Mouse (Mus musculus) brown adipose tissue, adult 24 weeks (tissue): ENCODE data around the gene Taar7f. TPM values are rescaled to one million over a fixed set of nuclear protein-coding genes. Genes with fewer than 3 reads are reported as not detected.
"Not testable (repeated sequence)": the region's sequence is repeated elsewhere in the genome, so short reads cannot be mapped to it uniquely, and the experiment has no call there.

Experiments
- H3K27ac ChIP-seq: fragments of 200-500 bp; replicated peaks from 2 replicates; pipeline ENCODE4 v1.5.1; 2012; ENCODE audit warnings: low read depth, mild to moderate bottlenecking, low read length
- H3K4me1 ChIP-seq: fragments of 200-500 bp; 2 replicates; pipeline ENCODE4 v1.6.1; 2012; ENCODE audit warnings: low read length, mixed read lengths; ENCODE audit not compliant: control insufficient read depth, insufficient read depth, insufficient read length
- H3K4me3 ChIP-seq: fragments of 200-500 bp; 2 replicates; pipeline ENCODE4 v1.5.1; 2012; ENCODE audit warnings: low read depth, mild to moderate bottlenecking, low read length, moderate library complexity; ENCODE audit not compliant: insufficient read depth
- polyA plus RNA-seq: library from polyadenylated mRNA; stranded (reverse); fragments of >200 nt; gene quantifications from 2 replicates; pipeline ENCODE4 v1.2.4, GENCODE M21; 2012; ENCODE audit not compliant: missing spikeins, insufficient read depth, insufficient read length

Taar7f gene
- polyA plus RNA-seq, 1 experiment: not detected

DNA sequence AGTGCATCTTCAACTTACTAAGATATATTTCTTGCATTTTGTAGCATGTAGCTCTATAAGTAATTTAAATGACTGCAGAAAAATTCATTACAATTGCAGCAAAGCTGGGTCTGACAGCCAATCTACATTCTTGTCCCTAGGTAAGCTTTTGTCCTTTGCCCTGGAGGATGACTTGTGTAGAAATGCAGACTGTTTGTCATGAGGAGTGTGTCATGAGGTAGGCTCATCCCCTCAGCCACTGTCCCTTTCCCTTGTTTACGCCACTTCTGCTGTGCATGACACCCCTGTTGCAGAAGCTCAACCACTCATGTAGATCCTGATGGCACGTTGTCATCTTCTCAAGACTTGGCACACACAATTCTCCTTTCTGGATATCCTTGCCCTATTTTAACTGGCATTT is 37.9 kb downstream of the Taar7f start:
- H3K27ac ChIP-seq: no peak overlapping the region
- H3K4me3 ChIP-seq: no peak overlapping the region

DNA sequence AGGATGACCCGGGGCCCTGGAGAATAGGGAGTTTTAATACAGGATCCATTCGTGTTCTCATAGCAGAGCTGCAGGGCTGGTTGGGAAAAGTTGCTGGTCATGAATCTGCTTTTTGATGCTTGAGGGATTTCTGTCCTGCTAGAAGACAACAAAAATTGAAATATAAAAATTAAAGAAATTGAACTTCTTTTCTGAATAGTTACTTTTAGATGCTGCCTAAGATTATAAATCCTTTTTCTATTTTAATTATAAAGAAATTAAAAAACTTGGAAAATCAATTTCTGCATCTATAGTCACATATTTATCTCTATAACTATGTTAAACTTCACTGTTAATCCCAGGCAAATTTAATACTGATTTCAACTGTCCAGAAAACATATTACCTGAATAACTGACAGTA is 42.9 kb downstream of the Taar7f start, which contains the start of gene Taar8b:
Gene Taar8b (minus strand): TSS at position 101 of the 400 bp plus-strand sequence.
- no peak within 1 kb of the TSS for H3K4me3 ChIP-seq
- H3K27ac ChIP-seq: no peak within 1 kb of the TSS
- H3K4me1 ChIP-seq: no peaks in the 10 kb centered on the region

More for the DNA sequence above, 37.9 kb downstream of the Taar7f start:
- no peaks in the 10 kb centered on the region for H3K4me1 ChIP-seq

DNA sequence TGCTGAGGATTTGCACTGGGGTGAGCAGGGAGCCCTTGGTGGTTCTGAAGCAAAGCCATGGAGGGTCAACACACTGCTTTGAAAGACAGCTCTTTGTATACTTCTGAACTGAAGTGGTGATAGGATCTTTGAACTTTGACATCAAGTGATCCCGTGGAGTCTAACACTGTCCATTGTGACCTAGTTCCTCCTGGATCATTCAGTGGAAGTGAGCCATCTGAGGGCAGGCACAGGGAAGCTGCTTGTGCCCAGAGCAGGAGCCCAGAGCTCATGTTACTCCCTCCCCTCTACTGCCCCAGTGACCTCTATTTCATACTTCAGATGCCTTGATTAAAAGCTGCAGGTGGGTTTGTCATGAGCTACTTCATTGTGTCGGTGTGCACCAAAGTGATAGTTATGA is 47.7 kb downstream of the Taar7f start:
- not testable (repeated sequence) for H3K4me3 ChIP-seq

More for the DNA sequence above, 47.7 kb downstream of the Taar7f start:
- not testable (repeated sequence) for H3K4me1 ChIP-seq, H3K27ac ChIP-seq

Other genes with a start within 250 kb of the Taar7f start
- 0.75 and 1.9 TPM in 2 replicates for gene Vnn3, start 198.0 kb upstream of the Taar7f start, polyA plus RNA-seq
- gene Vnn1, start 154.8 kb upstream of the Taar7f start, polyA plus RNA-seq: 1.4 and 2.2 TPM in 2 replicates
- not detected in 2 replicates for gene Taar1, start 129.2 kb upstream of the Taar7f start, polyA plus RNA-seq
- gene Taar2, start 110.9 kb upstream of the Taar7f start, polyA plus RNA-seq: not detected in 2 replicates
- not detected in 2 replicates for gene Taar3, start 100.0 kb upstream of the Taar7f start, polyA plus RNA-seq
- gene Taar4, start 89.0 kb upstream of the Taar7f start, polyA plus RNA-seq: not detected in 2 replicates
- gene Taar5, start 78.8 kb upstream of the Taar7f start, polyA plus RNA-seq: not detected in 2 replicates
- not detected in 2 replicates for gene Taar6, start 63.9 kb upstream of the Taar7f start, polyA plus RNA-seq
- not detected in 2 replicates for gene Taar7a, start 56.0 kb upstream of the Taar7f start, polyA plus RNA-seq
- gene Taar7b, start 49.6 kb upstream of the Taar7f start, polyA plus RNA-seq: not detected in 2 replicates
- gene Taar7d, start 22.3 kb upstream of the Taar7f start, polyA plus RNA-seq: not detected in 2 replicates
- not detected in 2 replicates for gene Taar7e, start 11.9 kb upstream of the Taar7f start, polyA plus RNA-seq
- gene Taar8a, start 27.0 kb downstream of the Taar7f start, polyA plus RNA-seq: not detected in 2 replicates
- not detected in 2 replicates for gene Taar8b, start 42.8 kb downstream of the Taar7f start, polyA plus RNA-seq
- not detected in 2 replicates for gene Taar8c, start 52.4 kb downstream of the Taar7f start, polyA plus RNA-seq
- gene Taar9, start 60.0 kb downstream of the Taar7f start, polyA plus RNA-seq: not detected in 2 replicates
- 35.7 and 40.4 TPM in 2 replicates for gene Stx7, start 99.8 kb downstream of the Taar7f start, polyA plus RNA-seq
- 0.55 TPM in 1 of 2 replicates, not detected in the other for gene Moxd1, start 174.0 kb downstream of the Taar7f start, polyA plus RNA-seq